Comparison of ENCODE assay signal across 10 mouse cellular contexts in the genomic region with DNA sequence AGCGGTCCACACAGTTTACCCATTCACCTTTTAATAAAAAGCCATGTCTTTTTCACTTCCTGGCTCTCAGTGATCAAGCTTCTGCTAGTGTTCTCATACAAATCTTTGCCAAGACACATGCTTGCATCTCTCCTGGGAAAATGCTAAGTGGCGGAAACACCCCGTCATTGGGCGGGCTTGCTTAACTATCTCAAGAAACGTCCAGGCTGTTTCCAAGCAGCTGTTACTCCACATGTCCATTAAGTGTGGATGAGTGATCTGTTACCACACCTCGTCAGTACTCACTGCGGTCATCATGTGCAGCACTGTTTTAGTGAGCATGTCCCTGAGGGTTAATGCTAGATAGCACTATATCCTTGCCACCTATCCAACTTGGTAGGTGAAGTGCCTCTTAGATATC. TPM values are rescaled to one million over a fixed set of nuclear protein-coding genes. Genes with fewer than 3 reads are reported as not detected.
A peak's percentile ranks its signal among the peaks of the same experiment; 100 is the strongest.
DNase-seq lines count a peak whose midpoint lies in the region; ATAC-seq and TF ChIP-seq lines count a peak whose summit lies in the region.
"Had no signal": no experiment of that assay in that cellular context is flagged by ENCODE, and none has a peak within 500 bp of the region (broad histone marks: within the 10 kb centered on the region; RNA-seq: fewer than 3 reads in every experiment).

No protein-coding gene starts in this region.

- H3K27ac ChIP-seq in midbrain, postnatal 0 days (ENCODE audit: low read depth, low read length), result no peak overlapping the region
- H3K27ac ChIP-seq in midbrain, embryonic 11.5 days (ENCODE audit: low read depth, low read length), result no peak overlapping the region
- H3K27ac ChIP-seq: forebrain, embryonic 13.5 days; limb, embryonic 12.5 days had no signal

- H3K9ac ChIP-seq in midbrain, postnatal 0 days (replicated peaks; ENCODE audit: low read length, poor library complexity, severe bottlenecking), result no peak overlapping the region
- H3K9ac ChIP-seq in midbrain, embryonic 11.5 days (ENCODE audit: low read length), result no peak overlapping the region
- H3K9ac ChIP-seq: forebrain, embryonic 13.5 days; limb, embryonic 12.5 days had no signal

- H3K4me1 ChIP-seq in midbrain, postnatal 0 days (ENCODE audit: insufficient read depth, low read length), result no peaks in the 10 kb centered on the region
- H3K4me1 ChIP-seq in midbrain, embryonic 11.5 days (ENCODE audit: control insufficient read depth, insufficient read depth, low read length), result no peaks in the 10 kb centered on the region
- H3K4me1 ChIP-seq: forebrain, embryonic 13.5 days; limb, embryonic 12.5 days had no signal

- no peak for TF ChIP-seq CTCF in midbrain, postnatal 0 days (IDR thresholded peaks at IDR 0.05)

- DNase-seq in midbrain, postnatal 0 days (ENCODE audit: low spot score), result peak; percentile 56
- no peak for DNase-seq in midbrain, embryonic 11.5 days (ENCODE audit: low spot score, missing footprints)
- DNase-seq in heart, adult 8-10 months (ENCODE audit: low spot score), result peak; percentile 85
- DNase-seq in kidney, postnatal 4 days, result peak; percentile 41 to 59
- DNase-seq in thymus, postnatal 14 days, result no peak
- DNase-seq in right cerebral cortex, postnatal 10 days (ENCODE audit: low spot score in 2 of 2), result no peak
- DNase-seq in cerebellum, adult 11 months, result no peak

- H3K27me3 ChIP-seq in midbrain, postnatal 0 days (ENCODE audit: insufficient read depth, low read length), result no peaks in the 10 kb centered on the region
- H3K27me3 ChIP-seq in midbrain, embryonic 11.5 days (ENCODE audit: control insufficient read depth, insufficient read depth, low read length), result no peaks in the 10 kb centered on the region
- H3K27me3 ChIP-seq: forebrain, embryonic 13.5 days; limb, embryonic 12.5 days had no signal

- H3K4me2 ChIP-seq in midbrain, postnatal 0 days (ENCODE audit: low read depth, low read length, poor library complexity, severe bottlenecking), result no peak overlapping the region
- no peak overlapping the region for H3K4me2 ChIP-seq in midbrain, embryonic 11.5 days
- H3K4me2 ChIP-seq: forebrain, embryonic 13.5 days; limb, embryonic 12.5 days had no signal

- no peak for ATAC-seq in midbrain, postnatal 0 days (ENCODE audit: low FRiP score)
- no peak for ATAC-seq in midbrain, embryonic 11.5 days (ENCODE audit: low FRiP score)
- ATAC-seq: forebrain, embryonic 13.5 days had no signal

- no peaks in the 10 kb centered on the region for H3K9me3 ChIP-seq in midbrain, postnatal 0 days (ENCODE audit: low read length)
- H3K9me3 ChIP-seq in midbrain, embryonic 11.5 days (ENCODE audit: control insufficient read depth, low read length), result no peaks in the 10 kb centered on the region
- H3K9me3 ChIP-seq: forebrain, embryonic 13.5 days; limb, embryonic 12.5 days had no signal

- WGBS in midbrain, postnatal 0 days, result 88% methylated on average over 7 of the region's 7 CpGs
- WGBS in midbrain, embryonic 11.5 days, result 93% methylated on average over 7 of the region's 7 CpGs

- no peak overlapping the region for H3K4me3 ChIP-seq in midbrain, postnatal 0 days (ENCODE audit: low read depth, low read length)
- no peak overlapping the region for H3K4me3 ChIP-seq in midbrain, embryonic 11.5 days (ENCODE audit: low read depth, low read length)
- H3K4me3 ChIP-seq: forebrain, embryonic 13.5 days; limb, embryonic 12.5 days had no signal

- no peaks in the 10 kb centered on the region for H3K36me3 ChIP-seq in midbrain, postnatal 0 days (ENCODE audit: insufficient read depth, low read length)
- H3K36me3 ChIP-seq in midbrain, embryonic 11.5 days (ENCODE audit: control insufficient read depth, insufficient read depth, low read length), result no peaks in the 10 kb centered on the region
- H3K36me3 ChIP-seq: limb, embryonic 12.5 days had no signal

RNA-seq across cellular contexts. Expression of gene Thbs2, which starts 26.2 kb away (rescaled TPM):
- 8.0 and 9.6 TPM in 2 replicates for total RNA-seq in midbrain, postnatal 0 days (2014; rRNA removed)
- polyA plus RNA-seq in midbrain, postnatal 0 days (2015; fragmentation: Nextera tagmentation; extraction: Ambion mirVana), result 3.6 and 4.2 TPM in 2 replicates
- polyA plus RNA-seq in midbrain, embryonic 11.5 days (2014; fragmentation: Nextera tagmentation; extraction: Ambion mirVana), result 9.0 and 11.9 TPM in 2 replicates
- total RNA-seq in heart, adult 8-10 months (2022), result 10 to 100 TPM; 11.8 to 17.1 (median 14.4) TPM
- total RNA-seq: neutrophil, adult 5-6 weeks had no signal

Comparison
In these comparisons a context has a peak if more than half of its experiments do, and no peak if none do; other contexts are left out.
1. DNase-seq: peak in midbrain, postnatal 0 days (single experiment), heart, adult 8-10 months (single experiment) and kidney, postnatal 4 days (2 of 2); none in midbrain, embryonic 11.5 days (single experiment), thymus, postnatal 14 days (single experiment), right cerebral cortex, postnatal 10 days (0 of 2) and cerebellum, adult 11 months (single experiment).